Mouse (Mus musculus) Muller cell, postnatal 12 days (primary cell): ENCODE measurements at regions not wholly inside any gene's neighbourhood (a gene's known extent, or its start where the extent isn't known, plus 50 kb on each side); places are given as distances from the start of the nearest gene placed in this dataset.
A peak's percentile ranks its signal among the peaks of the same experiment; 100 is the strongest.
"Not testable (repeated sequence)": the region's sequence is repeated elsewhere in the genome, so short reads cannot be mapped to it uniquely, and the experiment has no call there.

Experiments used
- DNase-seq: peaks from one replicate; pipeline ENCODE4 v3.0.0-alpha.2; 2015; ENCODE audit errors: inconsistent ontology term

DNA sequence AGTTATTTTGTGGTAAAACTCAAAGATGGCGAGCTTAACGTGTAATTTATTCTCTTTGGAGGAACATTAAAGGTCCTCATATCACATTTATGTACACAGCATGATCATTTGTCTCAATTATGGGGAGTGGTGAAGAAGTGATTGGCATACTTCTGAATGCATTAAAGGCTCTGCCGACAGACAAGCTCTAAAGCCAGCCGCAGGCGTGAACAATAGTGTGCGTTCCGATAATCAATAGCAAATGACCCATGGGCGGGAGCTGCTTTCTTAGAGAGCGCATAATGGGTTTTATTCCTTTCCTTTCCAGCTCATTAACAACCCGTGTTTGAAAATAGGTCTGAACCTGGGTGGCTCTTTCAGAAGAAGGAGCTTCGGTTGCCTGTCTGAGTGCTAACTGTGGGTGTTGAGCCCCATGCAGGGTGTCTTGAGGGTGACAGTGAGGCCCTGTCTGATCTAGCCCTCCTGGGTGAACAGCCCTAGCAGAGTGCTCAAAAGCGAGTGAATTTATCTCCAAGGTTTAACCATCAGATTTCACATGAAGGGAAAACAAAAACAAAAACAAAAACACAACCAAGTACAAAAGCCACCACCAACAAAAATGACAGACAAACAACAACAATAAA, 210.5 kb downstream of the Zfp619 start:
- DNase-seq, result no peak

DNA sequence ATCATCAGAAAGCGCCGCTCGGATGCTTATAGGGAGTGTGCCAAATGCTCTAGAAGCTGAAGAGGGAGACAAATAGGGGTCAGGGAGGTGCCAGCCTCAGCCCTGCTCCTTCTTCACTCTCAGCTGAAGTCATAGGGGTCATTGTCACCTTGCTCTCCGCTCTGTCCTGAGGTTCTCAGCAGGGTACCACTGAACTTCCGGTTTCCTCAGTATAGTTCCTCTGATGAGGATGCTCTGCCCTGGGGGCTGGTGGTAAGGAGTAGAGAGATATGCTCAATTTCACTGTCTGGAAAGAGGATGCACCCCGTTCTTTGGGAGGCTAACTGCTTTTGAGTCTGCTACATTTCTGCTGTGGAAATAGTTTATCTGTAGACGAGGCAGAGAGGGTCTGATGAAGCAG, 211.4 kb downstream of the Zfp619 start:
- DNase-seq, result no peak

GRCm38 (mm10) chr7:39729723-39730122, 212.2 kb downstream of the Zfp619 start:
- no peak for DNase-seq

DNA sequence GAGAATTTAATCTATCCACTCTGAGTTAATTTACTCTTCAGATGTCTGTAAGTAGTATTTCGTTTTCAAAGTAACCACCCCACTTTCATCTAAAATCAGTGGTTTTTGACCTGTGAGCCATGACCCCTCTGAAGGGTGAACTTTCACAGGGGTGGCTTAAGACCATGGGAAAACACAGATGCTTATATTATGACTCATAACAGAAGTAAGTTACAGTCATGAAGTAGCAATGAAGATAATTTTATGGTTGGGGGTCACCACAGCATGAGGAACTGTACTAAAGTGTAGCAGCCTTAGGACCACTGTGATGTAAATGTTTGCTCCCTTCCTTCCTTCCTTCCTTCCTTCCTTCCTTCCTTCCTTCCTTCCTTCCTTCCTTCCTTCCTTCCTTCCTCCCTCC, 215.2 kb downstream of the Zfp619 start:
- DNase-seq, result no peak

DNA sequence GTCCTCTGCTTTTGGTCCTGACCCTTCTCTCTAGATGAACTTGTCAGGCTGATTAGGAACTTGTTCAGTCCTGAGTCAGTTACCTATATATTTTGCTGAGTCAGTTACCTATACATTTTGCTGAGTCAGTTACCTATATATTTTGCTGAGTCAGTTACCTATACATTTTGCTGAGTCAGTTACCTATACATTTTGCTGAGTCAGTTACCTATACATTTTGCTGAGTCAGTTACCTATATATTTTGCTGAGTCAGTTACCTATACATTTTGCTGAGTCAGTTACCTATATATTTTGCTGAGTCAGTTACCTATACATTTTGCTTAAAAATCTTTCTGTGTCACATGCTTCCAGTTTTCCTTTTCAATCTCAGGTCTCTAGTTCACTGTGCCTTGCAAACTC, 230.8 kb downstream of the Zfp619 start:
- DNase-seq, result not testable (repeated sequence)

DNA sequence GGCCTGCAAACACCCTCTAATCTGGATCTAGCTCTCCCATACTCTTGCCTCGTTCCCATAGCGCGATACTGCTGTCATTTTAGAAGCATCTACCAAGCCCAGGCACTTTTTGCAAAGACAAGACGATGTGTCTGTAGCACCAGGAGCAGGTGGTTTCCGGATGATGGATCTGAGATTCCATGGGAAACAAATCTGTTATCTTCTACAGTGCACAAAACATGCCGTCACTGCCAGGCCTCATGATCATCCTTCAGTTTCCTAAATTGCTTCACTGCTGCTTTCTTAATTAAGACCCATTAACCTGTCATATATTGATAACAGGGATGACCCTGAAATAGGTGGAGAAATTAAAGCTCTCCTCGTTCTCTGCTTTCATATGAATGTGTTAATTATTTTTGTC, 232.9 kb downstream of the Zfp619 start:
- DNase-seq, result no peak

DNA sequence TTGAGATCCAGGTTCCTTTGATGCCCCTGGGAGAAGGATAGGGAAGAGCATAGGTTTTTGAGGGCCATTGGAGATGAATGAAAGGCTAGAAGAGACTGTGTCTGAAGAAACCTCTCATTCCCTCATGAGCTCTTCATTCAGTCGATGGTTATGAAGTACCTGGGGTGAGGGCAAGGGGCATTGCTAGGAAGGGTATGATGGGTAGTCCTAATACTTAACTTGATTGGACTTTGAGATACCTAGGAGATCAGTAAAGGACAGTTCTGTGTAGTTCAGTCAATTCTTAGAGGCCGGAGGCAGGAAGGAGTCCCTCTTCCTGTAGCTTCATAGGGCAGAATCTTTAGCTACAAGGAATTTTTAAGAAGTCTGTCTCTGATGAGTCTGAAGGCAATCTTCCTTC, 246.8 kb downstream of the Zfp619 start:
- no peak for DNase-seq

DNA sequence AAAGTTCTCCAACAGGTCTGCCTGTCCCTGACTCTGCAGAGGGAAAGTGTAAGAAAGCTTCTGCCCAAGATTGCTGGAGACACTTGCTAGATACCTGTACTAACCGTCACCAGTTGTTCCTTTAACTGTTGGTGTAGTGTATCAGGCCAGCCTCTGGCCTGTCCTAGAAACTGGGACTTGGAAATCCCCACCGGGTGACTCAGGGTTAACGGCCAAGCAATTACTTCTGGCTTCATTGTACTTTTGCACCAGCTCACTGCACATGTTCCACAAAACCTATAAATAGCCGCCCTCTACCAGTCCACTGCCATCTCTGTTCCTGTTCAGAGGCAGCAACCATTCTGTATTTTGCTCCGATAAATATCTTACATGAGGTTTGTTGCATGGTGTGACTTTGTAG, 247.5 kb downstream of the Zfp619 start:
- peak; percentile 52 for DNase-seq

- no peak for DNase-seq
Measured at GRCm38 (mm10) chr7:39773291-39773690, 255.7 kb downstream of the Zfp619 start.

DNA sequence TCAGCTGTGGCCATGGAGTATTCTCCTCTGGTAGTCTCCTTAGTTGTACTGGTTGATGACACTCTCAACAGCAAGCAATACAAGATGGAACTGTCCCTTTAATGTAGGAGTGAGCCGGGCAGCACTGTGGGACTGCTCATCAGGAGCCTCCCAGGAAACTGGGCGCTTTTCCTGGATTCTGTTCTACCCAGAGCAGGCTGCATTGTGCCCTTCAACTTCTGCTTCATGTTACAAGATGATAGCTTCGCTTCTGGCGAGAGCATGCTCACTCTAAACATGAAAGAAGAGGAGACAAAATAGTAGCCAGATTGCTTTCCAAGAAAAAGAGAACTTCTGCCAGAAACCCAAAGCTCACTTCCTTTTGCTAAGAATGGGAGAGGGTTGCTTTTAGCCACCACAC, 271.8 kb downstream of the Zfp619 start:
- DNase-seq, result peak; percentile 27

DNA sequence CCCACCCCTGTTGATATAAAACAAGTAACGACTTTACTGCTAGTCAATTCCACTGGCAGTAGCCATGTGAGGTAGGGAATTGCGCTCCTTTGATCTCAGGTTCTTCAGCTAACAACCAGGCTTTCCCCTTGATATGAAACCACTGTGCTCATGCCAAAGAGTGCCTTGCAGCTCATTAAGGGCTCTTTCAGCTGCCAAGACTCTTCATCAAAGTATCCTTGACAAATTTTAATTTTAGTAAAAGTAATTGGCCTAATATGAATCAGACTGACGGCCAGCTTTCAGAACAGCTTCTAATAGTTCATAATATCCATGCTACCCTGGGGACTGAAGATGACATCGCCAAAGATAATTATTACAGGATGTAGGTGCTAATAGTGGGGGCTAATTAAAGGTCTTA, 272.3 kb downstream of the Zfp619 start:
- DNase-seq, result peak; percentile 51

- DNase-seq, result no peak
Measured at GRCm38 (mm10) chr7:39794751-39795150, 277.2 kb downstream of the Zfp619 start.

DNA sequence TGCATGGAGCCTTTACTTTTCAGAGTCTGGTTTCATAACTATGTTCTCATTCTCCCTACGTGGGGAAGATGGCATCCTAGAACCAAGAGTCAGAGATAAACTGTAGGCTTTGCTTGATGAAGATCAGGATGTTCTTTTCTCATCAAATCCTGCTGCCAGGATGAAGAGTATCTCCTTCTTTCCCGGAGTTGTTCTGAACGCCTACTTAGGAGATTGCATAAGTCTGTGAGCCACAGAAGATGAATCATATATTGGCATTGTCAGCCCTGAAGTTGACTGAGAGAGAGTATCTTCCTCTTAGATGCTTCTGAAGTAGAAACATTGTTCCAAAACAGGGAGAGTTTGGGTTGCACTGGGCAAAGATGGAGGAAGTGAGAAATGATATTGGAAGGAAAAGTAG, 286.7 kb downstream of the Zfp619 start:
- DNase-seq, result peak; percentile 2

- DNase-seq, result no peak
Measured at GRCm38 (mm10) chr7:39818036-39818435, 300.5 kb downstream of the Zfp619 start.

GRCm38 (mm10) chr7:39822550-39823178, 305.1 kb downstream of the Zfp619 start:
- no peak for DNase-seq

- no peak for DNase-seq
Measured at GRCm38 (mm10) chr7:39828378-39828777, 310.8 kb downstream of the Zfp619 start.

GRCm38 (mm10) chr7:39830831-39831230, 313.3 kb downstream of the Zfp619 start:
- DNase-seq, result no peak

GRCm38 (mm10) chr7:39841988-39842387, 324.4 kb downstream of the Zfp619 start:
- no peak for DNase-seq

DNA sequence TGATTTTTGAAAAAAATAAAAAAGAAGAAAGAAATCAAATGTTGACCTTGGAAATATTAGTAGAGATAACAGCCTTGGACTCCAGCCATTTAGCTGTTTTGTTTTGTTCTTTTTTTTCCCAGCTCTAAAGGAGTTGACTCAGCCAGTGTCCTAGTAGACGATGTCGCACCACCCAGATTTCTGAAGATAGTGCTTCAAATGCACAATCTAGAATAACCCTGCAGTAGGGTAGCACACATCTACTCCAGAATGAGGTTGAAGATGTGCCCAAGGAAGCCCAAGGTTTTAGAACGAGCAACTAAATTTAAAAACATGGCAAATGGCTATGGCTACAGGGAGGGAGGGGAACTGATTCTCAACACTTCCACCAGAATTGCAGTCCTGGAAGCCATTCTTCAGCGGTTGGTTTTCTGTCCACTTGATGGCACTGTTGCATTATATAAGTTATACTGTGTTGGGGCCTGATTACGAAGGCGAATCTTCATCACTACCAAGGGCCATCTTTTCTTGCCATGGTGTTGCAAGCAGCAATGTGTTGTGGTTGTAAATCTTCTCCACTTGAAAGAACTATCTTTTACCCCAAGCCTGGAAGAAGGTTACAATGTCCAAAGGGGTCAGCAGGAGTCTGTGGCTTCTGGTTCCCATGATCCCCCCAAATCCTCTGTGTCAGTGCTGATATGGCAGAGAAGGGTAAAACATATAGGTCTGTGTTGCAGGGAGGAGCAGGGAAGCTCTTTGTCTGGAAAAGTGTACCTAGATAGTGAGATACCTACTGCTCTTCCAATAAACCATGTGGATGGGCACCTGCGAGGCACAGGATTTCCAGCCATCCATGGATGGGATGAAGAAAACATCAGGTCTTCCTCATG, 330.6 kb downstream of the Zfp619 start:
- peak; percentile 36 for DNase-seq

GRCm38 (mm10) chr7:39857301-39857700, 339.7 kb downstream of the Zfp619 start:
- no peak for DNase-seq

GRCm38 (mm10) chr7:39862835-39863234, 345.3 kb downstream of the Zfp619 start:
- no peak for DNase-seq

DNA sequence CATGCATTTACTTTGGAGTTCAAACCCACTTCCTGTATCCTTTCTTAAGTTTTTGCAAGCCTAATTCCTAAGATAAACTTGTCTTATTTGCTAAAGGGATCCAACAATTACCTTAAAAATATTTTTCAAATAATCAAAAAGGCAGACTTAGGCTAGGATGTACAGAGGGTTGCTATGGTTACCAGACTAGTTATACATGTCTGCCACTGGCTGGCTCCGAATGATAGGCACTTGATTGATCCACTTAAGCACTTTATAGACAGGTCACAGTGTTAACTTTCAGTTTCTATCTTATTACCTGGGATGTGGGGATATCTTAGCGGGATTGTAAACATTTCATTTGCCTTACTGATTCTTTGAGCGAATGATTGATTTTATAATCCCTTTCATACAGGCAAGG, 346.6 kb downstream of the Zfp619 start:
- DNase-seq, result no peak

GRCm38 (mm10) chr7:39864781-39865180, 347.2 kb downstream of the Zfp619 start:
- no peak for DNase-seq
